Mouse (Mus musculus) thymus, adult 2 months (tissue): Measurements from ENCODE around the gene Kirrel.

Experiments
- CTCF ChIP-seq: fragments of 200-500 bp; IDR thresholded peaks from 2 replicates; pipeline ENCODE4 v1.5.1; 2012; ENCODE audit warnings: mild to moderate bottlenecking, control low read depth, low read length, moderate library complexity, borderline replicate concordance; ENCODE audit not compliant: control insufficient read depth, poor library complexity, insufficient read depth; ENCODE audit errors: extremely low read depth
- POLR2A ChIP-seq: fragments of 200-500 bp; IDR thresholded peaks from 2 replicates; pipeline ENCODE4 v1.6.1; 2012; ENCODE audit warnings: mild to moderate bottlenecking, low read length, control low read depth, moderate library complexity; ENCODE audit not compliant: control insufficient read depth, poor library complexity, insufficient read depth; ENCODE audit errors: extremely low read depth

DNA sequence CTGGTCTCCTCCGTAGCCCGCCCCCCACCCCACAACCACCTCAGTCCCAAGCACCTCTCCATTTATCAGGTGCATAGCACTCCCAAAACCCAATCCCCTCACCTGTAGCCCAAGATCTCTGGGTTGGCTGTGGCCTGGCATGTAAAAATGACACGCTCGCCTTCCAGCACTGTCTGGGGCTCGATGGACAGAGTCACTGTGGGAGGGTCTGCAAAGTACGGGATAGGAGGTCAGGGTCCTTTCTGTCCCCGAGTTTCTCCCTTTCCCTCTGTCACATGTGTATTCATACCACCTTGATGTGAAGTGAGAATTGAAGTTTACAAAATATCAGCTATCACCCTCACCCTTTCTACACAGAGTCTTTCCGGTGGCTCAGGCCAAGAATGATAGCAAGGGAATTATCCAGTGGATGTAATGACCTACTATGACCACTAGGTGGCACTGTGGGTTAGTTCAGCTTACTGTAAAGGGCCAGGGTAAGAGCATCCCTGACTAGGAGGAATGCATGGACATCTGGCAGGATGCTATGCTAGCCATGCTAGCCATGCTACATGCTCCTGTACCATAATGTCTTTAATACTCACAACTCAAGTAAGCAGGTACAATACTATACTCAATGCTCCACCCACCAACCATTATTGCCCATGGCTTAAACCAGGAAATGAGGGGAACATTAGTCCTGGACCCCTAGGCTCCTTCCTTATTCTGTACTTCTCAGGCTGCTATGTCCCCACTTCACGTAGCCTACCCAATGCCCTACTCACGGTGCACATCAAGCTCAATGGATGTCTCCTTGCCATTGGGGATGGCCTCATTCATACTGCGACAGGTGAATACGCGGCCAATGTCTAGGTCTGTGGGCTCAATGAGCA lies 84.6 kb downstream of the Kirrel start:
- TF ChIP-seq CTCF (no peak), POLR2A (no peak)
